Mouse (Mus musculus): ENCODE data around the gene Nrtn.

Gene Nrtn

DNA sequence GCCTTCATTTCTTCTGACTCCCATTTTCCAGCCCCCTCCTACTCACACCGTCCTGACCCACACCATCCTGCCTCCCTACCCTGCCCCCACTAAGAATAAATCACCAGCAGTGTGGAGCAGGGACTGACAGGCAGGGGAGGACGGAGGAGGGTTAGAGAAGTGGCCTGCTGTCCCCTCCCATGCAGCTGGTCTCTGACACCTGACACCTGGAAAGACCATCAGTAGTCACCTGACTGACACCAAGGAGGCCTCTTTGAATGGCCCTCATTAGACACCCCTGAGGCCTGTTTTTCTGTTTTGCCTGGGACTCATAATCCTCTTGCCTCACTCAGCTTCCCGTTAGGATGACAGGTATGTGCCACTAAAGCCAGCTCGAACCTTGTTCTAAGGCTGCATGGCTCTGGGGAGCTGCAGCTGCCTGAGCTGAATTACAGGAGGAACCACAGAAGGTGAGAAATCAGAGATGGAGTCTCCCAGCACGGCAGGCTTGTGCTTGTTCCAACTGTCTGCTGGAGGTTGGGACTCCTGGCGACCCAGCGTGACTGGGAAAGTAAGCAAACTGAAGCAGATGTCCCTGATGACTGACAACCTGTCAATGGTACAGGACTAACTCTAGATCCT, 30.2 kb downstream of the Nrtn start:
- in situ Hi-C loops (cut with MboI; ENCODE audit: unreplicated experiment in 2 of 2) = no loop called here

DNA sequence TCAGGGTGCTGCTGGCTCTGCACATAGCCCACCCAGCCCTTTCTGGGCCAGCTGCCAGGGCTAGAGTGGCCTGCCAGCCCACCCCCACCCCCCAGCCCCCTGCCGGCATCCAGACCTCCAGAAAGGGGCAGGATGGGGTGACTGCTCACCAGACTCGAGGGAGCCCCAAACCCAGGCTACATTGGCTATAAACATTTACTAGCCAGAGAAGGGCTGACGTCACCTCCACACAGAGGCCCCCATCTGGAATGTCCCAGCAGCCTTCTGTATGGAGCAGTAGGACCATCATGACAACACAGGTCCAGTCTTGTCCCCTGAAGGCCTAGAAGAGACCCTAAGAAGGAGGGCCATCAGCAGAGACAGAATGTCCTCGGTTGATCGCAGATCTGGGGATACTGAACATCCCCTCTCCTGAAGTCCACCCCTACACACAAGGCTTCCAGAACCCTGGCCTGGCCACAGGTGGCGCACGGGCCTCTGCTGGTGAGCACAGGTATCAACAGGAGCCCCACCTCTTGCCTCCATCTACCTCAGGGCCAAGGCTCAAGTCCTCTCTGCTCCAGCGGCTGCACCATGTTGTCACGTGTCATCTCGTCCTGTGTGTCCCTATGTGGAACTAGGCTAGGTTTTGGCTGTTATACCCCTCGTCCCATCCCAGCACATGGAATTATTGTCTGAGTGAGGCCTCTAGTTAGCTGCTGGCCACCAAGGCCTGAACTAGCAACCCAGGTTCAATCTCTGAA, 33.7 kb downstream of the Nrtn start:
- in situ Hi-C loops (cut with MboI; ENCODE audit: unreplicated experiment in 2 of 2) = no loop called here

DNA sequence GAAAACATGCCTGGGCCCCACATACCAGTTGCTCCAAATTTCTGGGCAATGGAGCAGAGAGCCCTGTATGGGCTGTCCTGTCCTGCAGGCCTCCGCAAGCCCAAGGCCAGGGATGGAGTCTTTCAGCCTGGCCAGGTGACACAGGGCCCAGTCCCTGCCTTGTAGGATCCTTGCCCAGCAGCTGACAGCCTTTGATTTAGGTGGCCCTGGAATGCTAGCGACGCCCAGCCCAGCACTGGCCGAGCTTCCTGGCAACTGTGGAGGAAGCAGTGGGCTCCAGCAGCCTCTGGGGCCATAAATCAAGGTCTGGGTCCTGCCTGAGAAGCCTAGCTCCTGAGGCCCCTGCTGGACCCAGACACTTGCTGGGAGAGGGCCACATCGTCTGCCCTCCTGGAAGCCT, 34.9 kb downstream of the Nrtn start:
- in situ Hi-C loops (cut with MboI; ENCODE audit: unreplicated experiment in 2 of 2) = no loop called here

DNA sequence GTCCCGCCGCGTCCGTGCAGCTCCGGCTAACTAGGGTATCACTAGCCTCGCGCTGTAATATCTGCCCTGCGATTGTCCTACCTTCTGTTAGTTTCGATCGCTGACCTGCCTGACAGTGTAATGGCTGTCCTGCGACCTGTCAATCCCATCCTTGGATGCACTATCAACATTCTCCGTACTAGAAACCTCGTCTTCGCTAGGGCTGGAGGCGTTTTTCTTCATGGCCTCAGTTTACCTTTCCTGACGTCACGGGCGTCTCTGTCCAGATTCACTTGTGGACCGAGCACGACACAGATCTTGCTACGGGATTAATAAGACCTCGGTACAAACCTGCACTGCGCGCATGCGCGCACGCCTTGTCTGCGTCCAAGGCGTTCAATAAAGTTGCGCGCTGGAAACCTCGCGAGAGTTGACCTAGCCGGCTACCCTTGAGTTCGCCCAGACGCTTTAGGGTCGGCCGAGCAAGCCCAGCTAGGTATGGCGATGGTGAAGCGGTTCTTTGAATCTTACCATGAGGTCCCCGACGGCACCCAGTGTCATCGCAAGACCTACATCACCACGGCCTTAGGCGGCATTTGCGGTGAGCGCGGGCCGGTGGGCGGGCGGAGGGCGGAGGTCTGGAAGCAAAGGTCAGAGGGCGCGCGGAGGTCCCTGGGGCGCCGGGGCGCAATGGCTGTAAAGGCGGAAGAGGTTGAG, 39.8 kb downstream of the Nrtn start, which contains the start of the genes Ndufa11 and Vmac:
Gene Ndufa11 (plus strand): TSS at position 405 of the 696 bp plus-strand sequence.
Gene Vmac (minus strand): TSS at position 660 of the 696 bp plus-strand sequence.
- in situ Hi-C loops (cut with MboI; ENCODE audit: unreplicated experiment in 2 of 2) = loop anchor here in 1 of 2 experiments (5.0 kb wide), 1 partner anchor 45 kb away; the partner anchor contains the start of gene Dus3l

DNA sequence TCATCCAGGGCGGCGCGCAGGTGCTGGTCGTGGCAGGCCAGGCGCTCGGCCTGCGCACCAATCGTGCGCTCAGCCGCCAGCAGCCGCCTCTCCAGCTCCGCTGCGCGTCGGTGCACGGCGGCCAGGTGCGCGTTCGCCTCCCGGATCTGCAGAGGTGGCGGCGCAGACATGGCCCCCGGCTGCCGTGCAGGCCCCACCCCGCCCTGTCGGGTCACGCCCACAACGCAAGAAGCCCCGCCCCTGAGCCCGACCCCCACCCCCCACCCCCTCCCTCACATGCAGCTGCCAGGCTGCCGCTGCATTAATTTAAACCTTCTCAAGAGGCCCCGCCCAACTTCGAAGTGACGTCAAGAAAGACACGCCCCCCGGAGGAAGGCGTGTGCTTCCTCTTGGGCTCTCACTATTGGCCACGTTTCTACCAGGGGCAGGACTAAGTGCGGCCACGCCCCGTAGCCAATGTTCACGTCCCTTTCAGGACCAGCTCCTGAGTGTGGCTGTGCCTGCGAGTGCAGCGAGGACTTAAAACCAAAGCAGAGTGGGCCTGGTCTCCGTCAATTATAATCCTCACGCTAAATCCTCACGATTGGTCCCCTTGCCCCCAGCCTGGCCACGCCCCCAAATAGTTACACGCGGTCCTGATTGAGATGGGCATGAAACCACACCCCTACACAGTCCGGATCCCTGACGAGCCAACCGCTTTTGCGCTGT, 40.5 kb downstream of the Nrtn start:
- in situ Hi-C loops (cut with MboI; ENCODE audit: unreplicated experiment in 2 of 2) = loop anchor here in 1 of 2 experiments (5.0 kb wide), 1 partner anchor 45 kb away; the partner anchor contains the start of gene Dus3l

DNA sequence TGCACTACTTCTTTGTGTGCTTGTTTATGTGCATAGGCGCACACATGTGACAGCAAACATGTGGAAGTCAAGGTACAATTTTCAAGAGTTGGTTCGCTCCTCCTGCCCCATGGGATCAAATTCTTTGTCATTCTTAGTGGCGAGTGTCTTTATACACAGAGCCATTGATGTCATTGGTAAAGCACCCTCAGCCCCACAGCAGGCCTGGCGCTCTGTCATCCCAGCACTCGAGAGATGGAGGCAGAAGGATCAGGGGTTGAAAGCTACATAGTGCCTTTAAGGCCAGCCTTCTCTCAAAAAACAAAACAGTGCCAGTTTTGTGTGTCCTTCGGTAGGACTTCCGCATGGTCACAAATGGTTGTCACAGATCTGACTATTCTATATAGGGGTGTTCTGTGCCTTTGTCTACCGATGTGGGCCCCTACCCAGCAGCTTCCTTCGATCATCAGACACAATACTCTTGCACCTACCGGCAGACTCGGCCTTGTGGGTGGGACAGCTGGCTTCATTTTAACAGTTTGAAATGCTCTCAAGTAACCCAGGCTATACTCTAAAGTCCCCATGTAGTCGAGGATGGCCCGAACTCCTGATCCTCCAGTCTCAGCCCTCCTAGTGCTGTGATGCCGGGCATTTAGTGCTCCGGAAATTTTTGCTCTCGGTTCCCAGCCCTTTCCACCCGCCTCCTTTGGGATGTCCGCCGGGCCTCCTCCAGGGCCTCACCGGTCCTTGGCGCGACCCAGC, 41.2 kb downstream of the Nrtn start:
- in situ Hi-C loops (cut with MboI; ENCODE audit: unreplicated experiment in 2 of 2) = loop anchor here in 1 of 2 experiments (5.0 kb wide), 1 partner anchor 46 kb away; the partner anchor contains the start of gene Dus3l

DNA sequence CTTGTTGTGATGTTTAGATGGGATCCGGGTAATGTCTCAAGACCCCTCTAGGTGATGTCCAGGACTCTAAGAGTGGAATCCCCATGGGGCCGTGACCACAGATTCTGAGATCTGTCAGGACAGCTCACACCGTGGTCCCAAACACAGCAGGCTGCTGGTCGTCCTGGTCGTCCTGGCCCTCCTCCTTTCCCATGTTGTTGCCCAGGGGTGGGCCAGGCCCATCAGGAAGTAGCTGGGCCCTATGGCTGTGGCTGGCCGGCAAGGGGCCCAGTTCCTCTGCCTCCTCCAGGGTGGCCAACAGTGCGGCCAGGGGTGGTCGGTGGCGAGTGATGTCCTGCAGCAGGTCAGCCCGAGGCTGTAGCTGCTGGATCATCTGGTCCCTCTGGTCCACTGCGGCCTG, 42.0 kb downstream of the Nrtn start:
- in situ Hi-C loops (cut with MboI; ENCODE audit: unreplicated experiment in 2 of 2) = loop anchor here in 1 of 2 experiments (5.0 kb wide), 1 partner anchor 47 kb away; the partner anchor contains the start of gene Dus3l

DNA sequence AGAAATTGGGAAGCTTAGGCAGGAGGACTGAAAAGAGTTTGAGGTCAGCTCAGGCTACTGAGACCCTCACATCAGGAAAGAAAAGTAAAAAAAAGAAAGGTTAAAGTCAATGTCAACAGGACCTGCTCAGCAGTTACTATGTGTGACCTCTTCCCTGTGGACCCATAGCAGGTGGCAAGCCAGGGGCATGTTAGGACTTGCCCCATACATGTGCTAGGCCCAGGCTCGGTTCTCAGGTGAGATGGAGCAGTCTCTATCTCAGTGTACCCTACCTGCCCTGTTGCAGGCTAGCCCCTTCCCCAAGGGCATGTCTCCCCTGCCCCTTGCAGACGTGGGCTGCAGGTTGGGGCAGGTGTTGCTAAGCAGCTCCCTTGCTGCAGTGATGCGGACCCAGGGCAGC, 47.6 kb downstream of the Nrtn start:
- in situ Hi-C loops (cut with MboI; ENCODE audit: unreplicated experiment in 2 of 2) = no loop called here

DNA sequence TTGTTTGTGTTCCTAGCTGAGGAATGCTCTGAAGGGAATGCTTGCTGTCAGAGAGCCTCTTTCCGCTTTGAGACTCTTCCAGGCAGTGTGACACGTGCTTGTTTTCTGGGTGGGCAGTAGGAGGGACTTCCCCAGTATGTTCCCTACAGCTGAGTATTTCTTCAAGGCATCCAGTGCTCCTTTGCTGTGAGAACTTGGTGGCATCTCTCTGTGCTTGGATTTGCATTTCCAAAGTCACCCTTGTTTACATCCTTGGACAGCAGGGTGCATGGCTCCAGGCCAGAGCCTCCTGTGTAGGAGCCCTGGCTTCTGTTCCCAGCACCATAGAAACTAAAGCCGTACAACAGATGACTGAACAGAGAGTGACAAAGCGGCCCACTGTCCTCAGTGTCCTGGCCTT, 48.6 kb downstream of the Nrtn start:
- in situ Hi-C loops (cut with MboI; ENCODE audit: unreplicated experiment in 2 of 2) = no loop called here

DNA sequence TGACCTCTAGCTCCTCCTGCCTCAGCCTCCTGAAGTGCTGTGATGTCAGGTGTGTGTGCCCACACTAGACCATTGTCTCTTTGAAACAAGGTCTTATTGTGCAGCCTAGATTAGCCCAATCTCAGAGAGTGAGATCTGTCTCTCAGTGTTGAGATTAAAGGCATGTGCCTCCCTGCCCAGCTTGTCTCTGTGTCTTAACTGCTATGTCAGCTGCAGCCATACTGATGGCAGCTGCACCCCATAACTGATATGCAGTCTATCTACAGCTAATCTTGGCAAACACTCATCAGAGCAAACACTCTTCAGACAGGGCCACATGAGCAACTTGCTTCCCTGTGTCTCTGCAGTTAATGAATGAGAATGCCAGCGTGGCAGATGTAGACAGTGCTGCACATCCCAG, 50.8 kb downstream of the Nrtn start:
- in situ Hi-C loops (cut with MboI; ENCODE audit: unreplicated experiment in 2 of 2) = no loop called here

DNA sequence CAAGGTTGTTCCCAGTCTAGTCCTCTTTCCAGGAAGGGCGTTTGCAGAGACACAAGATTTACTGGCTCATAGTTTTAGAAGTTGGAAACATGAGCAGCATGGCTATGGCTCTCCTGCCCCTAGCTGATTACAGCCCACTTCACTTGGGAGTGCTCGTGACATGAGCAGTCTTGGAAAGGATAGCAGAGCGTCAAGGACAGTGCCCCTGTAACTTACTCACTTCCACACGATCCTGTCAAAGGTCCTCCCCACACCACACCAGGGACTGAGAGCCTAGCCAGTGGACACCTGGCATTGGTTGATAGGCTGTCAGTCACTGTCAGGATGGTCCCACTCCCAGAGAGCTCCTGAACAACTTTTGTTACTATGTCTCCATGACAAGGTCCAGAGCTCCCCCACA, 54.3 kb downstream of the Nrtn start:
- in situ Hi-C loops (cut with MboI; ENCODE audit: unreplicated experiment in 2 of 2) = no loop called here
